Mouse (Mus musculus) E14TG2a.4 (cell line): Measurements from ENCODE around the gene Nbeal2.

Source experiments
- H3K27me3 ChIP-seq: 2 replicates; pipeline ENCODE4 v1.6.1; 2014; ENCODE audit warnings: low read length, control low read depth; ENCODE audit not compliant: insufficient read depth
- H3K36me3 ChIP-seq: 2 replicates; pipeline ENCODE4 v1.6.1; 2014; ENCODE audit warnings: low read length, control low read depth; ENCODE audit not compliant: insufficient read depth
- H3K4me1 ChIP-seq: replicated peaks from 2 replicates; pipeline ENCODE4 v1.6.1; 2014; ENCODE audit warnings: low read depth, low read length, control low read depth
- H3K4me3 ChIP-seq: replicated peaks from 2 replicates; pipeline ENCODE4 v1.5.1; 2014; ENCODE audit warnings: mild to moderate bottlenecking, low read length
- H3K9me3 ChIP-seq: 2 replicates; pipeline ENCODE4 v1.6.1; 2014; ENCODE audit warnings: low read length, control low read depth
- CTCF ChIP-seq: conservative IDR thresholded peaks from 2 replicates; pipeline ENCODE4 v1.5.1; 2014; ENCODE audit warnings: low read length
- NANOG ChIP-seq: IDR thresholded peaks from 2 replicates; pipeline ENCODE4 v1.6.1; 2014; ENCODE audit warnings: borderline replicate concordance, low read length, mixed read lengths
- POU5F1 ChIP-seq: IDR thresholded peaks from 2 replicates; pipeline ENCODE4 v1.6.1; 2014; ENCODE audit warnings: low read length, borderline replicate concordance

Gene Nbeal2

DNA sequence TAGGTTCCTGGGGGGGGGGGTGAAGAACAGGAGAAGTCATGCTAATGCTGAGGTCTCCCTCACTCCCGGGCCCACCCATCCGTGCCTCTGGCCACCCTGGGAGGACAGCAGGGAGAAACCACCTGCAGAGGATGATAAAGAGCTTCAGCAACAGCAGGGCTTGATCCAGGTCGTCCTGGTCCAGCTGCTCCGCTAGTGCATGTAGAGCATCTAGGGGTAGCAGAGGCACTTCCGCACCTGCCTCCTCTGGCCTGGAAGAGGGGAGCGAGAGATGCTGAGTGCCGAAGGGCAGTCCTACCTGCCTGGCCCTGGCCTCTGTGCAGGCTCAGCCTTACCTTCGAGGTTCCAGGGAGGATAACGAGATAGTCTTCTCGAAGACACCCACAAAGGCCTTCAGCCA, 9.7 kb downstream of the Nbeal2 start:
- no peak for TF ChIP-seq CTCF
- no peak for TF ChIP-seq NANOG
- H3K9me3 ChIP-seq = no peaks in the 10 kb centered on the region
- H3K36me3 ChIP-seq = peaks cover 30% of the 10 kb centered on the region
- no peak overlapping the region for H3K4me3 ChIP-seq
- H3K4me1 ChIP-seq = peaks cover 43% of the 10 kb centered on the region
- no peaks in the 10 kb centered on the region for H3K27me3 ChIP-seq

- Histone ChIP-seq H3K9me3 (no peaks in the 10 kb centered on the region), H3K4me3 (no peak overlapping the region), H3K4me1 (peaks cover 44% of the 10 kb centered on the region), H3K27me3 (peaks cover under 1% of the 10 kb centered on the region), H3K36me3 (peaks cover 35% of the 10 kb centered on the region)
- no peak for TF ChIP-seq NANOG
- TF ChIP-seq POU5F1 = no peak
- no peak for TF ChIP-seq CTCF
These were observed 10.2 kb downstream of the Nbeal2 start for GRCm38 (mm10) chr9:110643787-110644186.

GRCm38 (mm10) chr9:110642812-110643524, 11.0 kb downstream of the Nbeal2 start:
- TF ChIP-seq NANOG (no peak), CTCF (no peak), POU5F1 (no peak)
- Histone ChIP-seq H3K4me3 (no peak overlapping the region), H3K36me3 (peaks cover 36% of the 10 kb centered on the region), H3K9me3 (no peaks in the 10 kb centered on the region), H3K27me3 (peaks cover 8% of the 10 kb centered on the region), H3K4me1 (peaks cover 49% of the 10 kb centered on the region)

DNA sequence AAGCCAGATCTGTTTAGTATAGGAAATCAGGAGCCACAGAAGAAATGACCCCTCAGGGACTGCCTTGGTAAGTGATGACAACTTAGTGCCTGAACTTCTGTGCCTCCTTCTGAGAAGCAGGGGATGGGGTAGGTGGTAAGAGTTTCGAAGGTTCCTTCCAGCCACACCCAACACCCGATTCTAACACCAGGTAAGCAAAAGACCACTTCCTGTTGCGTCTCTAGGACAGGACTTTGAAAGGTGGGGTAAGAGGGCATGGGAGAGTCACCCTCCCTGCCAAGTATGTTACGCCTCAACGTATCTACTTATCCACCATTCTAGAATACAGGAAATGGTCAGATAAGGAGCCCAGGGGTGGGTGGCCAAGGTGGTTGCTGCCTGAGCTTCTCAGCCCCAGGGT, 13.0 kb downstream of the Nbeal2 start:
- TF ChIP-seq NANOG (no peak), POU5F1 (no peak), CTCF (no peak)
- H3K27me3 ChIP-seq = peaks cover 12% of the 10 kb centered on the region
- no peaks in the 10 kb centered on the region for H3K9me3 ChIP-seq
- H3K4me3 ChIP-seq = no peak overlapping the region
- peaks cover 51% of the 10 kb centered on the region for H3K36me3 ChIP-seq
- peaks cover 61% of the 10 kb centered on the region for H3K4me1 ChIP-seq

GRCm38 (mm10) chr9:110638611-110639021, 15.3 kb downstream of the Nbeal2 start:
- Histone ChIP-seq H3K4me1 (peaks cover 61% of the 10 kb centered on the region), H3K9me3 (no peaks in the 10 kb centered on the region), H3K27me3 (peaks cover 23% of the 10 kb centered on the region), H3K36me3 (peaks cover 65% of the 10 kb centered on the region), H3K4me3 (peak overlapping the region; percentile 64)
- no peak for TF ChIP-seq NANOG
- TF ChIP-seq CTCF = no peak
- no peak for TF ChIP-seq POU5F1

- H3K4me3 ChIP-seq = peak overlapping the region; percentile 5; the same call in 1 of the 2 replicates
- TF ChIP-seq NANOG (no peak), CTCF (peak; percentile 76), POU5F1 (no peak)
- peaks cover 58% of the 10 kb centered on the region for H3K36me3 ChIP-seq
- H3K27me3 ChIP-seq = peaks cover 45% of the 10 kb centered on the region
- no peaks in the 10 kb centered on the region for H3K9me3 ChIP-seq
- H3K4me1 ChIP-seq = peaks cover 66% of the 10 kb centered on the region
These were observed 18.7 kb downstream of the Nbeal2 start for GRCm38 (mm10) chr9:110635225-110635624.

- peaks cover 48% of the 10 kb centered on the region for H3K27me3 ChIP-seq
- peak overlapping the region; percentile 53; the same call in 1 of the 2 replicates for H3K4me3 ChIP-seq
- peaks cover 73% of the 10 kb centered on the region for H3K4me1 ChIP-seq
- H3K36me3 ChIP-seq = peaks cover 60% of the 10 kb centered on the region
- no peaks in the 10 kb centered on the region for H3K9me3 ChIP-seq
- TF ChIP-seq CTCF (no peak), POU5F1 (no peak), NANOG (no peak)
These were observed 20.1 kb downstream of the Nbeal2 start for GRCm38 (mm10) chr9:110633882-110634281.

- Histone ChIP-seq H3K4me3 (peak overlapping the region; percentile 51), H3K36me3 (peaks cover 69% of the 10 kb centered on the region), H3K4me1 (peaks cover 73% of the 10 kb centered on the region), H3K9me3 (no peaks in the 10 kb centered on the region), H3K27me3 (peaks cover 41% of the 10 kb centered on the region)
- TF ChIP-seq CTCF (no peak), NANOG (no peak), POU5F1 (no peak)
These were observed 21.3 kb downstream of the Nbeal2 start for GRCm38 (mm10) chr9:110632671-110633070.

GRCm38 (mm10) chr9:110631651-110632275, 22.2 kb downstream of the Nbeal2 start:
- H3K9me3 ChIP-seq = no peaks in the 10 kb centered on the region
- H3K4me3 ChIP-seq = peak overlapping the region; percentile 80
- no peak for TF ChIP-seq POU5F1
- H3K4me1 ChIP-seq = peaks cover 73% of the 10 kb centered on the region
- peaks cover 45% of the 10 kb centered on the region for H3K27me3 ChIP-seq
- H3K36me3 ChIP-seq = peaks cover 72% of the 10 kb centered on the region
